Mouse (Mus musculus) layer of hippocampus, adult 9-11 months (tissue): Measurements from ENCODE around the gene Zfand4.
A peak's percentile ranks its signal among the peaks of the same experiment; 100 is the strongest.
"Not testable (repeated sequence)": the region's sequence is repeated elsewhere in the genome, so short reads cannot be mapped to it uniquely, and the experiment has no call there.

Source experiments
- DNase-seq: peaks from one replicate; pipeline ENCODE4 v3.0.0; 2022

Gene Zfand4

GRCm38 (mm10) chr6:116264018-116264651 lies at the start of gene Zfand4:
Zfand4 (plus strand) TSS chr6:116264222.
- peak; percentile 88 for DNase-seq

- peak; percentile 42 for DNase-seq
Measured at GRCm38 (mm10) chr6:116227767-116228166, 36.3 kb upstream of the Zfand4 start.

- peak; percentile 79 for DNase-seq
Measured at GRCm38 (mm10) chr6:116228785-116229525, 35.1 kb upstream of the Zfand4 start.

GRCm38 (mm10) chr6:116234821-116235220 lies 29.2 kb upstream of the Zfand4 start:
- DNase-seq, result not testable (repeated sequence)

GRCm38 (mm10) chr6:116235336-116235735 lies 28.7 kb upstream of the Zfand4 start:
- DNase-seq, result no peak

DNA sequence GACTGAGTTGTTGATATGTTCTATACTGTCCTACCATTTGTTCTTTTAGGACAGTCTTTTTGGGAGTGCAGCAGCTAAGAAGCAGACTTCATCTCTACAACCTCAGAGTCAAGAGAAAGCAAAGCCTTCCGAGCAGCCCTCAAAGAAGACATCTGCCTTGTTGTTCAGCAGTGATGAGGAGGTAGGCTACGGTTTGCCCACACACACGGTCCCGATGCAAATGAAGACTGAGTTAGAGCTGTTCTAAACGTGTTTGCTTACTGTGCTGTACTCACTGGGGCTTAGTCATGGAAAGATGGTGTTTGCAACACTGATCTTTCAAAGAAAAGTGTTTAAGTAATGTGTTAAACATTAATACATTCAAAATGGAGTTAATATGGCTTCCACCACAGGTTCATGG lies 25.9 kb upstream of the Zfand4 start:
- DNase-seq, result peak; percentile 27

DNA sequence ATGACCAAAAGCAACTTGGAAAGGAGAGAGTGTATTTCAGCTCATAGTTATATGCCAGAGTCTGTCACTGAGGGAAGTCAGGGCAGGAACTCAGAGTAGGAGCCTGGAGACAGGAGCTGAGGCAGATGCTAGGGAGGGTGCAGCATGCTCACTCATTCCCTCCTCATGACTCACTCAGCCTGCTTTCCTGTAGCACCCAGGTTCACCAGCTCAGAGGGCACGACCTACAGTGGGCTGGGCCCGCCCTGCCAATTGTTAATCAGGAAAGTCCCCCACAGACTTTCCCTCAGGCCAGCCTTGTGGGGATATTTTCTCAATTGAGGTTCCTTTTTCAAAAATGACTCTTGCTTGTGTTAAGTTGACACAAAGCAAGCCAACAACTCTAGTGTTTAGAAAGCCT lies 23.7 kb upstream of the Zfand4 start:
- DNase-seq, result no peak

- DNase-seq, result no peak
Measured at GRCm38 (mm10) chr6:116259649-116260048, 4.4 kb upstream of the Zfand4 start.

DNA sequence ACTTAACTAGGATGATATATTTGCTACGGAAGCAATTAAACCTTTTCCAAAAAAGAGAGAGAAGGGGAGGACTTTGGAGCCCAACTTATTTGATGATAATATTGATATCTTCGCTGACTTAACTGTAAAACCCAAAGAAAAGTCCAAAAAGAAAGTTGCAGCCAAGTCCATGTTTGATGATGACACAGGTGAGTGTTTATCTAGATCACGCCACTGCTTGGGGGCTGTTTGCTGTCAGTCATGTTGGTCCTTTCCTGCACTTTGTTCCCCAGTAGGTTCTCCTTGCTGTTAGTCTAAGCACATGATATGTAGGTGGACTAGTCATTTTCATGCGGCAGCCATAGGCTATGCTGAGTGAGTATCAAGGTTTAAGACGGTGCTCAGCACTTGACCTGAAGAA lies 3.5 kb upstream of the Zfand4 start:
- no peak for DNase-seq

GRCm38 (mm10) chr6:116262824-116263223 lies 1.2 kb upstream of the Zfand4 start:
- no peak for DNase-seq

DNA sequence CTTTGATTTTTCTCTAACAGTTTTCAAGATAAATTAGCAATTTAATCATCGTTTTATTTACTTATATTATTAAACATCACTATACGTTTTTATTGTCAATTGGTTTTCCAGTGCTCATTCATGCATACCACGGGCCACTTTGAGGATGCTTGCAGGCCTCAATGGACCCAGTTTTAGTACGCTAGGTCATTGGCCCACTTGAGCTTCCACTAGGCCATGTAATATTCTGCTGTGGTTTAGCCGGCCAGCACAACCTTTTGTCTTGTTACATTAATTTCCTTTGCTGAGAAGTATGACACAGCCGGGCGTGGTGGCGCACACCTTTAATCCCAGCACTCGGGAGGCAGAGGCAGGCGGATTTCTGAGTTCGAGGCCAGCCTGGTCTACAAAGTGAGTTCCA lies 814 bp downstream of the Zfand4 start:
- DNase-seq, result no peak

- DNase-seq, result no peak
Measured at GRCm38 (mm10) chr6:116265603-116266002, 1.6 kb downstream of the Zfand4 start.

DNA sequence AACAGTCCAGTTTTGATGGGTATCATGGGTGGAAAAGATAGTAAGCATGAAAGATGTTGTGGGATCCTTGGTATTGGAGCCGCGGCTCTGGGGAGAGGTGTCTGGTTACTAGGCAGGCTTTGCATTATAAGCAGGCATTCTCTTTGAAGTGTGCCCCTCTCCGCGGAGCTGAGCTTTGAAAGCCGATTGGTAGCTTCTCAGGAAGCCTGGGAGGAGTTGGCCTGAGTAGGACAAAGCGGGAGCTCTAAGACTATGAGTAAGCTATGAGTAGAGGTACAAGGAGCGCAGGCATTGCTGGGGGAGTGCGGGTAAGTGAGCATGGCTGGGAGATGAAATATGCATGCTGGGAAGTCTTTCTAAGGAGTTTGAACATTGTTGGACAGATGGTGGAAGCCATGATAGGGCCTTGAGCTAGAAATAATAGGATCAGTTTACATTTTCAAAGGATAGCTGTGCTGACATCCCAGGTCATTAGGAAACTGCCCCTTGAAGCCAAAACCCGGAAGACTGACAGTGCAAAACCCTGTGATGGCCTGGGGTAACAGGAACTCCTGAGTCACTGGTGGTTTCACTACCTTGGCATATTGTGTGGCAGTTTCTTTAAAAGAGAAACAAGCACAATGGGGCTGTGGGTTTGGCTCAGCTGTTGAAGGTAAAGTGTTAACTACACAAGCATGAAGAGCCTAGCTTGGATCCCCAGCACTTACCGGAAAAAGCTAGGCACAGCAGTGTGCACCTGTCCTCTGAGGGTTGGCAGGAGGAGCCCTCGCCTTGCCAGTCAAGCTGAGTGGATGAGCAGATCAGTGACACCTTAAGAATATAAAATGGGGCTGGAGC lies 2.5 kb downstream of the Zfand4 start:
- peak; percentile 5 for DNase-seq

DNA sequence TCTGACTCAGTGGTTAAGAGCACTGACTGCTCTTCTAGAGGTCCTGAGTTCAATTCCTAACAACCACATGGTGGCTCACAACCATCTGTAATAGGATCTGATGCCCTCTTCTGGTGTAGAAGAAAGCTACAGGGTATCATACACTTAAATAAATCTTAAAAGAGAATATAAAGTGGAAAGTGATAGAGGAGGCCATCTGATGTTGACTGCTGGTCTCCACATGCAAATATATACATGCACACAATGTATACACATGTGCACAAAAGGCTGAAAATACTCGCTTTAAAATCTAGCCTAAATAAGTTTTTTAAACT lies 3.0 kb downstream of the Zfand4 start:
- DNase-seq, result no peak

DNA sequence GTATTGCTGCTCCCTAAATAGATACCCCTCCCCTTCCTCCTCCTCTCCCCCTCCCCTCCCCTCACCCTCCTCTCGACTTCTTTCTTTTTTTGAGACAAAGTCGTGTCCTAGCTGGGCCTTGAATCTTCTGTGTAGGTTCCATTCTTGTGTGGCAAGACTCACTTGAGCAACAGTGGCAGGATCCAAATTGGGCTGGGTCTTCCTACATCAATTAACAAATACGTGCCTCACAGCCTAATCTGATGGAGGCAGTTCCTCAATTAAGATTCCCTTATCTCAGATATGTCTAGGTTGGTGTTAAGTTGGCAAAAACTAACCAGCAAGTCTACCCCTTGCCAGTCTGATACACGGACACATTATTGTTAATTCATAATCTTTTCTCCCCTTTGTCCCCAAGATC lies 11.7 kb downstream of the Zfand4 start:
- no peak for DNase-seq

DNA sequence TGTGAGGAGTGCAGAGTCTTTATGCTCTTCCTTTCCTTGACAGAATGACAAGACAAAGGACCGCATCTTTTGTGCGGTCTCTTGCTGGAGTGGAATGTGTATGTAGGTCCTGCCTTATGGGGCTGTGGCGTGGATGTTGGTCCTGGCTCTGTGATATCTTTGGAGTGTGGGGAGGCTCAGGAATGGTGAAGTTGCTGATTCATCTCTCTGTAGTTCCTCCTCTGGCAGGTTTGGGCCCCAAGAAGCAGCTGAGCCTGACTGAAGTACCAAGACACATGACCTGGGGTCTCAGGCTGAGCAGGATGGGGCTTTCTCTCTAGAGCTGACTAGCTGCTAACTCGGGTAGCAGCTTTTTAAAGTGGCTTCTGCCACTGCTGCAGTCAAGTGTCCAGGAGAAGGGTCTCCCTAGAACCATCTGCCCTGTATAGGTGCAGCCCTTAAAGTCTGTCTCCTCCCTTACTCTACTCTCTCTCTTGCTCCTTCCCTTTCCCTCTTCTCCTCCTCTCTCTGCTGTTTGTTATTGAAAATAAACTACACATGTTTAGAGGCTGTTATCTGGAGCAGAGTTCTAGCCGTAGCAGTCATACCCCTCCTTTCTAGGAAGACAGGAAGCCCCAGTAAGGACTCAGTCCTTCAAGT lies 14.8 kb downstream of the Zfand4 start:
- no peak for DNase-seq

DNA sequence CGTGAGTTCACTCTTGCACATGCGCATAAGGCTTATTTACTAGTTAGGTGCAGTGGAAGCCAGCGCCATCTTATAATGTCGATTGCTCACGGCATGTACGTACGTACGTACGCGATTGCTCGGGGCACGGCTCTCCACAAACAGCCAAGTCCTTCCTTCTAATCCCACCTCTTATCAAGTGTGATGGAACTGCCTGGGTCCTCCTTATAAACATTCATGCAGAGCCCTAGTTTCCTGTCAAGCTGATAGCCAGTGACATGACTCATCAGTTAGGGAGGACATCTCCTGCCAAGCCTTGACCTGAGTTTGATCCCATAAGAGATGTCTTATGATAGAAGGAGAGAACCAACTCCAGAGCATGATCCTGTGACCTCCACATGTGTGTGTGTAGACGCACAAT lies 17.0 kb downstream of the Zfand4 start:
- no peak for DNase-seq

DNA sequence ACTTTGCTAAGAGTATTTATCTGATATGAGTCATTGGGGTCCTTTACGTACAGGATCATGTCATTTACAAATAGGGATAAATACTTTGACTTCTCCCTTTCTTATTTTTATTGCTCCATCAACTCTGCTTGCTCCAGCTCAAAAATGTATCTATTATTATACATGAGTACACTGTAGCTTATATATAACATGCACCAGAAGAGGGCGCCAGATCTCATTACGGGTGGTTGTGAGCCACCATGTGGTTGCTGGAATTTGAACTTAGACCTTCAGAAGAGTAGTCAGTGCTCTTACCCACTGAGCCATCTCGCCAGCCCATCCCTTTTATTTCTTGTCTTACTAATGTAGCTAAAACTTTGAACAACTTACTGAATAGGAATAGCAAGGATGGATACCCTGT lies 18.5 kb downstream of the Zfand4 start:
- DNase-seq, result no peak

GRCm38 (mm10) chr6:116283280-116283679 lies 19.3 kb downstream of the Zfand4 start:
- no peak for DNase-seq

- DNase-seq, result no peak
Measured at GRCm38 (mm10) chr6:116286321-116286720, 22.3 kb downstream of the Zfand4 start.

GRCm38 (mm10) chr6:116286870-116287575 lies 23.0 kb downstream of the Zfand4 start:
- no peak for DNase-seq

DNA sequence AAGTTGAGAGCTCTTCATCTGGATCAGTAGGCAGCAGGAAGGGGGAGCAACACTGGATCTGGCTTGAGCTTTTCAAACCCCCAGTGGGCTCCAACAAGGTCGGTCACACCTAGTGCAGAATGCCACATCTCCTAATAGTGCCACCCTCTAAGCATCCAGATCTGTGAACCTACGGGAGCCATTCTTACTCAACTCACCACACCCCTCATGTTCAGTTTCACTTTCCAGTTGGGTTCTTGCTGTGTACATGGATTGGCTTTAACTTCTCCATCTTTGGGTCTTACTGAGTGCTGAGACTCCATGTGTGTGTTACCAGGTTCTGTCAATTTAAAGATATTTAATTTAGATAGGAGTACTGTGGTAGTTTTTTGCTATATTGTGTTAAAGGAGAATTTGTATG lies 47.4 kb downstream of the Zfand4 start:
- no peak for DNase-seq

- DNase-seq, result no peak
Measured at GRCm38 (mm10) chr6:116319259-116319658, 55.2 kb downstream of the Zfand4 start.
